Mouse (Mus musculus): ENCODE measurements around the gene Mthfd2l.

Mthfd2l gene

GRCm38 (mm10) chr5:90951475-90951874 is 20.6 kb downstream of the Mthfd2l start:
- no peak for DNase-seq

DNA sequence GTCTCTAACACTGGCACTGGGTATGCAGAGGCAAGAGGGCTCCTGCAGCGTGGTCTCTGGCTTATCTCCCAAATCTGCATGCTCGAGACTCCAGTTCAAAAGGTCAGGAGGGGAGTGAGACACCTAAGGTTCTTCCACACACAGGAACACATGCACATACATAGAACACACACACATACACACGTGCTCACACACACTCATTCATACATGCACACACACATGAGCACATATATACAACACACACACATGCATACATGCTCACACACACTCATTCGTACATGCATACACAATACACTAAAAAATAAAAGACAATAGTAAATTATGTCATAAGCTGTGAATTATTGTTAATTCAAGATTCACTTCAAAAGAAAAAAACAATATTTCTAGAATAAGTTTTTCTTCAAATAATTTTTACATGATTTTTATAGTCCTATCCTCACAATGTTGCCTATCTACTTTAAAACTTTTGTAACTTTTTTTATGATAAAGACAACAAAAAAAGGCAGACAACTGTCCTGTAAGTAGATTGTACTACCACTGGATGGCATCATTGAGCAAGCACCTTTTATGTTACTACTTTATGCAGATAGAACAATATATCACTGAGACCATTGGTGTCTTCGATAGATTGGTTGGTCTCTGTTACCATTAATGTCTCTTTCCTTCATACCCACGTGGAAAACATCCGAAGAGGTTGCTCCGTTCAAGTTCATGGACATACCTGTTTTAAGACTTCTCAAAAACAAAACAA is 22.0 kb downstream of the Mthfd2l start:
- no peak for DNase-seq

DNA sequence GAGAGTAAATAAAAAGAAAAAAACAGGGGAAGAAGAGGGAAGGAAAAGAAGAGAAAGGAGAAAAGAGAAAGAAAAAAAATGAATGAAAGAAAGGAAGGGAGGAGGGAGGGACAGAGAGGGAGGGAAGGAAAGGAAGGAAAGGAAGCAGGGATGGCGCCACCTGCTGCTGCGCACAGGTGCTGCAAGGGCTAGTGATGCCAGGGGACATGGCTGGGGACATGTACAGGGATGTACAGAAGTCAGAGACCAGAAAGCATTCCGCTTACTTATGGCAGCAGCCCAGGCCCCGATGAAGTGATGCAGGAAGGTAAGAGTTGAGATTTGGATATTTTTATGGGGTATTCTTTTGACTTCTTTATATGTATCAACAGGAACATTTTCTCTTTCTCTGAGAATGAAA is 33.4 kb downstream of the Mthfd2l start:
- no peak for DNase-seq

DNA sequence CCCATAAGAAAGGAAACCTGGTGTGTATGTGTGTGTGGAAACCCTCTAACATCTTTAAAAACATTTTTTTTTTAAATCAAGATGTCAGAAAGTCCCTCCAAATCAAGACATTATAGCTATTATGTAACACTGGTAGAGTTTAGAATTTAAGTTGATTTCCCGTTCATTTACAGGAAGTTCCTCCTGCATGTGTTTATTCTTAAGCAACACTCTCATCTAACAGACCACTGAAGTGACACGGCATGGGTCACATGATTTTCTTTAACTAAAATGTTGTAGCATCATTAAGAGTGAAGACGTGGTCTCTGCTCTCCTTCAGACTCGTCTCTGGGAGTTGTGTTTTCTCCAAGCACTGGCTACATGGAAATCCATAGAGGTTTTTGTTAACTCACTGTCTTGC is 33.8 kb downstream of the Mthfd2l start:
- DNase-seq, result no peak

DNA sequence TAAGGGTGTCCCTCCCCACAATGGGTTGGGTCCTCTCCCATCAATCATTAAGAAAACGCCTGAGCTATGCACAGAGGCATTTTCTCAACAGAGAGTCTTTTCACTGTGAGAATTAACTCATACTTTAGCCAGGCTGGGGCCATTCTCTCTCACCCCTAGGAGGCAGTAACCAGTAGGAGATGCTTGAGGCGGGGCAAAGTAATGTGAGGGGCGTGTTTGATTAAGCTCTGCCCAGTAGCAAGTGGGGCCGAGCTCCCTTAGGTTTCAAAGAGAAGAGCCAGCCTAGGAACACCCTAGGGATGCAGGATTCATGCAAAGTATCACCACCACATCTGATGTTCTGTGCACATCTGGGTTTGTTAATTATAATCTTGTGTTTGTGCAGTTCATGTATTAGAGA is 34.5 kb downstream of the Mthfd2l start:
- no peak for DNase-seq

GRCm38 (mm10) chr5:90977244-90977643 is 46.3 kb downstream of the Mthfd2l start:
- peak; percentile 35 for DNase-seq

DNA sequence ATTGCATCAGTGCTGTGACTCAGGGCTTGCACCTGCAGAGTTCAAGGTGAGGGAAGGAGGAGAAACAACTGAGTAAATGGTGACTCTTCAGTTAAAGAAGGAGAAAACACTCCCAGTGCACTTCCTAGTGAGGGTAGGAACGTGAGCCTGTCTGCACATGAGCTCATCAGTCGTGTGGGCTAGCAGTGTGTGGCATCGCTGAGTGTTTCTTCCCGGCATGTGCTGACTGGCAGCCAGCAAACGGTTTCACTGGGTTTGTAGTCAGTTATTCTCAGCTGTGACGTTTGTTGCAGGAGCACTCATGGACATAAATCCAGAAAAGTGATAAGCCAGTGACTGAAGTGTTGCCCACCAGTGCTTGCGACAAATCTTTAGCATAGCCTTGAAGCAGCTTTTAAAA is 49.4 kb downstream of the Mthfd2l start:
- DNase-seq, result no peak

GRCm38 (mm10) chr5:90987605-90988004 is 56.7 kb downstream of the Mthfd2l start:
- no peak for DNase-seq

DNA sequence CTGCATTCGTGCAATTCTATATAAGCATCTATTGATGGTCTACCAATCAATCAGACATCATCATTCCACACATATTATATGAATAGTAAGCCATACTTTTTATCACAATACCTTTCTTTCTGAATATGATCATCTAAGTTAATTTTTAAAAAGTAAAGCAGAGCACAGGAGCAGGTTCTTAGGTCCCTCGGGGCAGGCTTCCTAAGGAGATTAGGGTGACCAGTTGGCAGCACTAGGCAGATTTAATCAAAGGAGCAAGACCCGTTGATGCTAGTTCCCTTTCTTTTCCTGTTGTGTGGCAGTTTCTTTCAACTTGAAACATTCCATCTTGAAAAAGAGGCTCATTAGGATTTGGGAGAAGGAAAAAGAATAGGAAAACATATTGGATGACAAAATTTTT is 57.2 kb downstream of the Mthfd2l start:
- no peak for DNase-seq

GRCm38 (mm10) chr5:90988592-90988991 is 57.7 kb downstream of the Mthfd2l start:
- no peak for DNase-seq

GRCm38 (mm10) chr5:90999942-91000341 is 69.0 kb downstream of the Mthfd2l start:
- no peak for DNase-seq

- DNase-seq, result no peak
These were observed 84.3 kb downstream of the Mthfd2l start for GRCm38 (mm10) chr5:91015216-91015615.

GRCm38 (mm10) chr5:91023114-91023513 is 92.2 kb downstream of the Mthfd2l start:
- no peak for DNase-seq

GRCm38 (mm10) chr5:91027164-91027563 is 96.2 kb downstream of the Mthfd2l start, which contains the start of gene Epgn:
Gene Epgn, plus strand, starts transcription at chr5:91027464.
- DNase-seq, result no peak

- no peak for DNase-seq
These were observed 96.9 kb downstream of the Mthfd2l start for GRCm38 (mm10) chr5:91027840-91028239.

- DNase-seq, result no peak
These were observed 99.7 kb downstream of the Mthfd2l start for GRCm38 (mm10) chr5:91030629-91031028.

DNA sequence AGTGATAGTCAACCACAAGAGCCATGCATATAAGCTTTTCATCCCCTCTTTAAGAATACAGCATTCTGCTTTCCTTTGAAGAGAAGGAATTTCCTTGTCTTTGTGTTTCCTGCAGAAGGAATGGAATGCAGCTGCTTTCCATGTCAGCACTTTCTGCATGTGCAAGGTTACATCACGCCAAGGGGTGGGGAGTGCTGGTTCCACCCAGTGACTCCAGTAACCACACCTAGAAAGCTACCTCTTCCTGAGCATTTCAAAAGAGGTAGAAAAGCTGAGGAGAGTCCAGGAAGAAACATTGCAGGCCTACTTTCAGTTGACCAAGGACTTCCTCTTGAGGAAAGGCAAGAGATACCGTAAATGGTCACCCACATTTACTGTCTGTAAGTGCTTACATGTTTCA is 104.4 kb downstream of the Mthfd2l start:
- no peak for DNase-seq

DNA sequence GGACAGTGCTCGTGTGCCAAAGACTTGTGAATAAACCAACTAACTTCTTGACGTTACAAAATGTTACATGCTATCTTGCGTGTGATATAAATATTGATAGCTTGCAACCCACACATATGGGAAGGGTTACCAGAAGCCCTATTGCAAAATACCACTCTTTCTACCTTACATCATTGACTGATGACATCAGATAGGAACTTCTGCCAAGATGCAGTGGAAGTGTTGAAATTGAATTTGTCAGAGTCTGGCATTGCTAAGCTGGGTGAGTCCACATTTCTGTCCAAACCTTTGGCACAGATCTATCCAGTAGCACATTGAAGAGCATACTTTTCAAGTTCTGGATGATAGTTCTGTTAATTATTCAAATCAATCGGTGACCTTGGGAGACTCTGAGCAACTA is 105.7 kb downstream of the Mthfd2l start:
- DNase-seq, result no peak

DNA sequence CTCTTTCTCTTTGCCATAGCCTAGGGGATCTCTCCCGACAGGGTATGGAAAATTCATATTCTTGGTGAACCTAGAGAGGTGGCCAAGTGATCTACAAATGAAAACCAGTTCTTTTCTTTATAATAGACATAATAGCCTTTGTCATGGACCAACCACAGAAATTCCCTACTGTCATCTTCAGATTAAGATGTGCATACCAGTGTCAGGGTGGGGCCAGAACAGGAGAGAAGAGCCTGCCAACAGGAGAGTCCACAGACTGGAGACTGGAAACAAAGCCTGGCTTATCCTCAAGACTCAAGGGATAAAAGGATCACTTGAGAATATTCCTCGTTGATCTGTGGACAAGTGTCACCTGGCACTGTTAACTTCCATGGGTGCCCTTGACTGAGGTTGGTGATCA is 106.8 kb downstream of the Mthfd2l start:
- DNase-seq, result no peak

- DNase-seq, result no peak
These were observed 107.6 kb downstream of the Mthfd2l start for GRCm38 (mm10) chr5:91038547-91038946.

- DNase-seq, result no peak
These were observed 108.0 kb downstream of the Mthfd2l start for GRCm38 (mm10) chr5:91038963-91039362.

GRCm38 (mm10) chr5:91047987-91048386 is 117.1 kb downstream of the Mthfd2l start:
- DNase-seq, result no peak

- no peak for DNase-seq
These were observed 117.5 kb downstream of the Mthfd2l start for GRCm38 (mm10) chr5:91048397-91048796.
